Mouse (Mus musculus) limb, embryonic 12.5 days (tissue): ENCODE results near the gene Klhl33. TPM values are rescaled to one million over a fixed set of nuclear protein-coding genes. Genes with fewer than 3 reads are reported as not detected.
"Not testable (repeated sequence)": the region's sequence is repeated elsewhere in the genome, so short reads cannot be mapped to it uniquely, and the experiment has no call there.

Source experiments
- ATAC-seq: fragments of 200-750 bp; cut with Nextera tagmentation; 2 replicates; pipeline ENCODE4 v1.8.0; 2017; ENCODE audit warnings: low read depth, moderate TSS enrichment; ENCODE audit not compliant: insufficient number of reproducible peaks, insufficient read depth, low FRiP score, low TSS enrichment
- H3K27ac ChIP-seq: fragments of 300-500 bp; sonication (generic); 2 replicates; pipeline ENCODE4 v1.5.1; 2016; ENCODE audit warnings: mild to moderate bottlenecking, moderate library complexity
- H3K27me3 ChIP-seq: fragments of 300-500 bp; sonication (generic); 2 replicates; pipeline ENCODE4 v1.6.1; 2016; ENCODE audit warnings: mild to moderate bottlenecking, moderate library complexity
- H3K36me3 ChIP-seq: fragments of 300-500 bp; sonication (generic); 2 replicates; pipeline ENCODE4 v1.6.1; 2016; ENCODE audit warnings: mild to moderate bottlenecking, moderate library complexity
- H3K4me1 ChIP-seq: fragments of 300-500 bp; sonication (generic); replicated peaks from 2 replicates; pipeline ENCODE4 v1.6.1; 2016
- H3K4me2 ChIP-seq: fragments of 300-500 bp; sonication (generic); 2 replicates; pipeline ENCODE4 v1.6.1; 2016; ENCODE audit warnings: mild to moderate bottlenecking, moderate library complexity
- H3K4me3 ChIP-seq: fragments of 300-500 bp; sonication (generic); replicated peaks from 2 replicates; pipeline ENCODE4 v1.5.1; 2016; ENCODE audit warnings: mild to moderate bottlenecking
- H3K9ac ChIP-seq: fragments of 300-500 bp; sonication (generic); replicated peaks from 2 replicates; pipeline ENCODE4 v1.6.1; 2016; ENCODE audit warnings: mild to moderate bottlenecking, moderate library complexity
- H3K9me3 ChIP-seq: fragments of 300-500 bp; sonication (generic); 2 replicates; pipeline ENCODE4 v1.6.1; 2016; ENCODE audit warnings: mild to moderate bottlenecking, moderate library complexity
- WGBS: fragments of 180-500 bp; shearing (Covaris S2); methylation state at CpG from one replicate; pipeline ENCODE4 v1.1.7; 2016; 5-methylcytosine and 5-hydroxymethylcytosine counted together
- polyA plus RNA-seq: library from polyadenylated mRNA; unstranded; fragments of >200 nt; fragmentation: Nextera tagmentation; extraction: Ambion mirVana; gene quantifications from 2 replicates; pipeline ENCODE4 v1.2.1, GENCODE M21; 2016

Gene Klhl33
- polyA plus RNA-seq, 1 experiment from 2014 or later = 0.11 TPM

- Histone ChIP-seq H3K27ac (peak overlapping the region; percentile 82), H3K9me3 (no peaks in the 10 kb centered on the region), H3K9ac (peak overlapping the region; percentile 91), H3K4me2 (peak overlapping the region; percentile 69), H3K4me3 (peak overlapping the region; percentile 95), H3K27me3 (no peaks in the 10 kb centered on the region), H3K4me1 (peaks cover 21% of the 10 kb centered on the region), H3K36me3 (peaks cover 36% of the 10 kb centered on the region)
- ATAC-seq = peak; percentile 38
- WGBS = 0% methylated on average over 38 of the region's 38 CpGs
Measured at GRCm38 (mm10) chr14:50930377-50930753, 33.1 kb upstream of the Klhl33 start.

- Histone ChIP-seq H3K9ac (peak overlapping the region; percentile 91), H3K9me3 (no peaks in the 10 kb centered on the region), H3K4me2 (peak overlapping the region; percentile 69), H3K4me1 (peaks cover 21% of the 10 kb centered on the region), H3K4me3 (peak overlapping the region; percentile 95), H3K27ac (peak overlapping the region; percentile 82; the same call in 1 of the 2 replicates), H3K36me3 (peaks cover 36% of the 10 kb centered on the region), H3K27me3 (no peaks in the 10 kb centered on the region)
- WGBS = 18% methylated on average over 10 of the region's 10 CpGs
- no peak for ATAC-seq
Measured at GRCm38 (mm10) chr14:50929951-50930350, 32.6 kb upstream of the Klhl33 start.

- 85% methylated on average over 3 of the region's 3 CpGs for WGBS
Measured at GRCm38 (mm10) chr14:50927366-50927765, 30.1 kb upstream of the Klhl33 start.

GRCm38 (mm10) chr14:50925111-50925920, 28.0 kb upstream of the Klhl33 start:
- Histone ChIP-seq H3K27me3 (no peaks in the 10 kb centered on the region), H3K4me2 (peak overlapping the region; percentile 76), H3K4me3 (peak overlapping the region; percentile 83), H3K9me3 (no peaks in the 10 kb centered on the region), H3K36me3 (peaks cover 44% of the 10 kb centered on the region), H3K9ac (peak overlapping the region; percentile 81), H3K27ac (peak overlapping the region; percentile 94), H3K4me1 (peaks cover 24% of the 10 kb centered on the region)
- WGBS = 2% methylated on average over 38 of the region's 38 CpGs
- no peak for ATAC-seq

More at GRCm38 (mm10) chr14:50927366-50927765, 30.1 kb upstream of the Klhl33 start:
- no peak overlapping the region for H3K4me2 ChIP-seq
- H3K36me3 ChIP-seq = peaks cover 36% of the 10 kb centered on the region
- no peak overlapping the region for H3K27ac ChIP-seq
- H3K4me1 ChIP-seq = peaks cover 27% of the 10 kb centered on the region
- H3K27me3 ChIP-seq = no peaks in the 10 kb centered on the region
- H3K4me3 ChIP-seq = 0 out of 2 replicates have a peak overlapping the region, but pooled peaks have one; percentile 2
- no peaks in the 10 kb centered on the region for H3K9me3 ChIP-seq
- no peak overlapping the region for H3K9ac ChIP-seq
- no peak for ATAC-seq

GRCm38 (mm10) chr14:50924281-50925064, 27.2 kb upstream of the Klhl33 start, which contains the start of the genes Osgep and Apex1:
Gene Osgep (minus strand): TSS chr14:50924893.
Gene Apex1 (plus strand): TSS chr14:50924968.
- peak within 1 kb of the TSS; percentile 81 for H3K9ac ChIP-seq
- H3K4me3 ChIP-seq = peak within 1 kb of the TSS; percentile 83
- peak within 1 kb of the TSS; percentile 94 for H3K27ac ChIP-seq
- peak within 1 kb of the TSS; percentile 76 for H3K4me2 ChIP-seq
- H3K9me3 ChIP-seq = no peaks in the 10 kb centered on the region
- H3K36me3 ChIP-seq = peaks cover 49% of the 10 kb centered on the region
- H3K27me3 ChIP-seq = no peaks in the 10 kb centered on the region
- peaks cover 17% of the 10 kb centered on the region for H3K4me1 ChIP-seq
- peak; percentile 95 for ATAC-seq
- WGBS = under 1% methylated on average over 57 of the region's 57 CpGs

- Histone ChIP-seq H3K4me1 (peaks cover 17% of the 10 kb centered on the region), H3K4me3 (peak overlapping the region; percentile 83), H3K36me3 (peaks cover 47% of the 10 kb centered on the region), H3K4me2 (peak overlapping the region; percentile 76), H3K9ac (peak overlapping the region; percentile 81)
- ATAC-seq, H3K27ac ChIP-seq, H3K9me3 ChIP-seq, H3K27me3 ChIP-seq: not testable (repeated sequence)
- 74% methylated on average over 1 of the region's 1 CpGs for WGBS
Measured at GRCm38 (mm10) chr14:50923437-50923836, 26.1 kb upstream of the Klhl33 start.

- Histone ChIP-seq H3K36me3 (peaks cover 57% of the 10 kb centered on the region), H3K4me2 (no peak overlapping the region), H3K27ac (no peak overlapping the region), H3K9ac (no peak overlapping the region), H3K9me3 (no peaks in the 10 kb centered on the region), H3K4me3 (no peak overlapping the region), H3K4me1 (no peaks in the 10 kb centered on the region), H3K27me3 (no peaks in the 10 kb centered on the region)
- 61% methylated on average over 3 of the region's 3 CpGs for WGBS
- ATAC-seq = no peak
Measured at GRCm38 (mm10) chr14:50911356-50911755, 14.0 kb upstream of the Klhl33 start.

- H3K4me3 ChIP-seq = no peak overlapping the region
- no peak for ATAC-seq
- H3K36me3 ChIP-seq = peaks cover 27% of the 10 kb centered on the region
- no peaks in the 10 kb centered on the region for H3K9me3 ChIP-seq
- H3K4me1 ChIP-seq = peaks cover 8% of the 10 kb centered on the region
- no peaks in the 10 kb centered on the region for H3K27me3 ChIP-seq
- no peak overlapping the region for H3K9ac ChIP-seq
- no peak overlapping the region for H3K27ac ChIP-seq
- 76% methylated on average over 4 of the region's 4 CpGs for WGBS
- no peak overlapping the region for H3K4me2 ChIP-seq
Measured at GRCm38 (mm10) chr14:50908126-50908525, 10.8 kb upstream of the Klhl33 start.

GRCm38 (mm10) chr14:50905327-50905726, 8.0 kb upstream of the Klhl33 start:
- not testable (repeated sequence) for H3K4me1 ChIP-seq, H3K4me3 ChIP-seq, H3K4me2 ChIP-seq, H3K27ac ChIP-seq, H3K9me3 ChIP-seq, H3K27me3 ChIP-seq, H3K9ac ChIP-seq, H3K36me3 ChIP-seq, ATAC-seq

- 85% methylated on average over 4 of the region's 4 CpGs for WGBS
- Histone ChIP-seq H3K9ac (no peak overlapping the region), H3K27me3 (peaks cover 6% of the 10 kb centered on the region; the same call in 1 of the 2 replicates), H3K27ac (no peak overlapping the region), H3K4me3 (no peak overlapping the region), H3K4me1 (peaks cover 8% of the 10 kb centered on the region), H3K4me2 (no peak overlapping the region), H3K9me3 (no peaks in the 10 kb centered on the region), H3K36me3 (no peaks in the 10 kb centered on the region)
- no peak for ATAC-seq
Measured at GRCm38 (mm10) chr14:50904828-50905129, 7.5 kb upstream of the Klhl33 start.
